Mouse (Mus musculus): ENCODE measurements around the gene Sdr39u1. TPM values are rescaled to one million over a fixed set of nuclear protein-coding genes. Genes with fewer than 3 reads are reported as not detected.

Sdr39u1 gene
- polyA plus RNA-seq, 1 experiment from 2014 or later = 79.1 TPM

DNA sequence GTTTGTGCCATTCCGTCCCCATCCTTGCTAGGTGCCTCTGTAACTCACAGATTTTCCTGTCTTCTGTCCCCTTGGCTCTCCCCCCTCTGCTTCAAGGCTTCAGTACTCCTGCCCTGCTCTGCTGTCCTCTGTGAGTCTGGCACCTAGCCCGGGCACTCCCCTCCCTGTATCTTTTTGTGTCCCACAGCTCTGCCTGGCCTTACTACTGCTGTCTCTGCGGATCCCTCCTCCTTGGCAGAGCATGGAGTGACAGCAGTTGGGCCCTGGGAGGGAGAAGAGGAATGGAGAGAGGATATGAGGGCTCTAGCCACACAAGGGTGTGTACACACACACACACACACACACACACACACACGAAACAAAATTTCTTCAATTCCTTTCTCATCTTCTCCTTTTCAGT is 15.9 kb downstream of the Sdr39u1 start, which contains the start of gene Cbln3:
TSS of gene Cbln3 (minus strand) at position 227 of the 400 bp plus-strand sequence.
- H3K4me1 ChIP-seq = peaks cover 33% of the 10 kb centered on the region
- H3K9me3 ChIP-seq (replicated peaks) = no peaks in the 10 kb centered on the region
- H3K36me3 ChIP-seq = peaks cover 28% of the 10 kb centered on the region
- H3K4me3 ChIP-seq (replicated peaks) = peak within 1 kb of the TSS; percentile 69
- ATAC-seq (ENCODE audit: insufficient number of reproducible peaks, low FRiP score, low TSS enrichment, low read depth) = no peak
- no peaks in the 10 kb centered on the region for H3K27me3 ChIP-seq
- peak within 1 kb of the TSS; percentile 70 for H3K9ac ChIP-seq
- peak within 1 kb of the TSS; percentile 91 for H3K27ac ChIP-seq (replicated peaks)
- H3K4me2 ChIP-seq (replicated peaks) = peak within 1 kb of the TSS; percentile 78
- WGBS = 41% methylated on average over 4 of the region's 4 CpGs

- no peak overlapping the region for H3K9ac ChIP-seq
- peak overlapping the region; percentile 91 for H3K27ac ChIP-seq (replicated peaks)
- 86% methylated on average over 12 of the region's 12 CpGs for WGBS
- ATAC-seq (ENCODE audit: insufficient number of reproducible peaks, low FRiP score, low TSS enrichment, low read depth) = no peak
- H3K9me3 ChIP-seq (replicated peaks) = no peaks in the 10 kb centered on the region
- no peak overlapping the region for H3K4me3 ChIP-seq (replicated peaks)
- H3K36me3 ChIP-seq = peaks cover 23% of the 10 kb centered on the region
- H3K4me2 ChIP-seq (replicated peaks) = no peak overlapping the region
- peaks cover 34% of the 10 kb centered on the region for H3K4me1 ChIP-seq
- no peaks in the 10 kb centered on the region for H3K27me3 ChIP-seq
Measured at GRCm38 (mm10) chr14:55883663-55884062, 16.4 kb downstream of the Sdr39u1 start.

DNA sequence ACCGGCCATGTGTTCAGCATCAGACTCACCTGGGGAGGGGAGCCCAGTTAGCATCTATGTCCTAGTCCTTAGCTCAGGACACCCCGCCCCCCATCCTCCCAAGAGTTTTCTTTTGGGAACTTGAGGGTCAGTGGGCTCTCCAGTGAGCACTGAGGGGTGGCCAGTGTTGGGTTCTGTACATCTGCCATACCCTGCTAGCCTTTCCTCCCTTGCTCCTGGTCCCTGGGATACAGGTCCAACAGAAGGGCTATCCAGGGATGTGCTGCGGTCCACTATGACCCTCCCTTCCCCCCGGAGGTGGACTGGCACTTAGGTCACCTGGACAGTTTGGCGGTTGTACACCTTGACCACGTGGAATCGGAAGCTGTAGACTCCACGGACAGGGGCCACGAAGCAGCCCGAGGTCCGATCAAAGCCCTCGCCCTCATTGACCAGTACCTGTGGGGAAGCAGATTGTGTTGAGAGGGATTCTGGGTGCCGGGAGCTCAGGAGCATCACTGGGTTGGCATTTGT is 16.9 kb downstream of the Sdr39u1 start:
- WGBS = 91% methylated on average over 13 of the region's 13 CpGs
- H3K27me3 ChIP-seq = no peaks in the 10 kb centered on the region
- H3K36me3 ChIP-seq = peaks cover 18% of the 10 kb centered on the region
- peaks cover 35% of the 10 kb centered on the region for H3K4me1 ChIP-seq
- no peak overlapping the region for H3K4me2 ChIP-seq (replicated peaks)
- H3K4me3 ChIP-seq (replicated peaks) = no peak overlapping the region
- no peak for ATAC-seq (ENCODE audit: insufficient number of reproducible peaks, low FRiP score, low TSS enrichment, low read depth)
- no peak overlapping the region for H3K9ac ChIP-seq
- no peaks in the 10 kb centered on the region for H3K9me3 ChIP-seq (replicated peaks)
- no peak overlapping the region for H3K27ac ChIP-seq (replicated peaks)

DNA sequence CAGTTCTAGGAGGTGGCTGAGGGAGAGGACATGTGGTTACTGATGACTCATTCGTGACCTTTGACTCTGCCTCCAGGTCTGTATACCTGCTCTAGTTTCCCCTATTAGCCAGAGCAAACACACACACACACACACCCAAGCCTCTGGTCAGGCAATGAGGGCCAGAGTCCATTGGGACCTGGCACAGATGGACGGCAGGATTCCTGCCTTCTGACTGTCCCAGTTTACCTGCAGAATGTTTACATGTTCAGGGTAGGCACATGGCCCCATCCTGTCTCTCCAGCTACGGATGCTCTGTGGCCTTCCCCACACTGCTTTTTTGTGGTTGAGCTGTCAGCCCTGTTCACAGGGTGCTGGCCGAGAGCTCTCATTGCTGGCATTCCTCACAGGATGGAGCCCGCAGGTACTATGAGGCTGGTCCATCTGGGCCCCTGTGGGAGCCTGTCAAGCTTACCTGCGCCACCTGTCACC is 17.9 kb downstream of the Sdr39u1 start:
- H3K27me3 ChIP-seq = no peaks in the 10 kb centered on the region
- 48% methylated on average over 6 of the region's 6 CpGs for WGBS

GRCm38 (mm10) chr14:55880982-55881381 is 19.1 kb downstream of the Sdr39u1 start:
- no peak overlapping the region for H3K9ac ChIP-seq
- no peaks in the 10 kb centered on the region for H3K9me3 ChIP-seq (replicated peaks)
- no peak overlapping the region for H3K27ac ChIP-seq (replicated peaks)
- ATAC-seq (ENCODE audit: insufficient number of reproducible peaks, low FRiP score, low TSS enrichment, low read depth) = no peak
- 80% methylated on average over 8 of the region's 8 CpGs for WGBS
- no peaks in the 10 kb centered on the region for H3K36me3 ChIP-seq
- H3K27me3 ChIP-seq = no peaks in the 10 kb centered on the region
- no peak overlapping the region for H3K4me2 ChIP-seq (replicated peaks)
- no peak overlapping the region for H3K4me3 ChIP-seq (replicated peaks)
- peaks cover 27% of the 10 kb centered on the region for H3K4me1 ChIP-seq

More for the DNA sequence above, 17.9 kb downstream of the Sdr39u1 start:
- no peaks in the 10 kb centered on the region for H3K9me3 ChIP-seq (replicated peaks)
- H3K4me2 ChIP-seq (replicated peaks) = no peak overlapping the region
- no peak overlapping the region for H3K27ac ChIP-seq (replicated peaks)
- H3K36me3 ChIP-seq = peaks cover 8% of the 10 kb centered on the region
- H3K4me3 ChIP-seq (replicated peaks) = no peak overlapping the region
- no peak for ATAC-seq (ENCODE audit: insufficient number of reproducible peaks, low FRiP score, low TSS enrichment, low read depth)
- H3K9ac ChIP-seq = no peak overlapping the region
- H3K4me1 ChIP-seq = peaks cover 40% of the 10 kb centered on the region

- Histone ChIP-seq H3K36me3 (no peaks in the 10 kb centered on the region), H3K4me3 (replicated peaks) (no peak overlapping the region), H3K9ac (no peak overlapping the region), H3K27me3 (no peaks in the 10 kb centered on the region), H3K4me1 (peaks cover 21% of the 10 kb centered on the region), H3K9me3 (replicated peaks) (no peaks in the 10 kb centered on the region), H3K27ac (replicated peaks) (no peak overlapping the region), H3K4me2 (replicated peaks) (no peak overlapping the region)
- ATAC-seq (ENCODE audit: insufficient number of reproducible peaks, low FRiP score, low TSS enrichment, low read depth) = no peak
- WGBS = 53% methylated on average over 1 of the region's 1 CpGs
Measured at GRCm38 (mm10) chr14:55879623-55880022, 20.5 kb downstream of the Sdr39u1 start.

- Histone ChIP-seq H3K27ac (replicated peaks) (no peak overlapping the region), H3K4me1 (peaks cover 20% of the 10 kb centered on the region), H3K9me3 (replicated peaks) (no peaks in the 10 kb centered on the region), H3K36me3 (no peaks in the 10 kb centered on the region), H3K27me3 (no peaks in the 10 kb centered on the region), H3K4me3 (replicated peaks) (no peak overlapping the region), H3K4me2 (replicated peaks) (no peak overlapping the region; the same call in 1 of the 2 replicates), H3K9ac (no peak overlapping the region)
- WGBS = 26% methylated on average over 7 of the region's 7 CpGs
- ATAC-seq (ENCODE audit: insufficient number of reproducible peaks, low FRiP score, low TSS enrichment, low read depth) = no peak
Measured at GRCm38 (mm10) chr14:55878316-55878940, 21.7 kb downstream of the Sdr39u1 start.

DNA sequence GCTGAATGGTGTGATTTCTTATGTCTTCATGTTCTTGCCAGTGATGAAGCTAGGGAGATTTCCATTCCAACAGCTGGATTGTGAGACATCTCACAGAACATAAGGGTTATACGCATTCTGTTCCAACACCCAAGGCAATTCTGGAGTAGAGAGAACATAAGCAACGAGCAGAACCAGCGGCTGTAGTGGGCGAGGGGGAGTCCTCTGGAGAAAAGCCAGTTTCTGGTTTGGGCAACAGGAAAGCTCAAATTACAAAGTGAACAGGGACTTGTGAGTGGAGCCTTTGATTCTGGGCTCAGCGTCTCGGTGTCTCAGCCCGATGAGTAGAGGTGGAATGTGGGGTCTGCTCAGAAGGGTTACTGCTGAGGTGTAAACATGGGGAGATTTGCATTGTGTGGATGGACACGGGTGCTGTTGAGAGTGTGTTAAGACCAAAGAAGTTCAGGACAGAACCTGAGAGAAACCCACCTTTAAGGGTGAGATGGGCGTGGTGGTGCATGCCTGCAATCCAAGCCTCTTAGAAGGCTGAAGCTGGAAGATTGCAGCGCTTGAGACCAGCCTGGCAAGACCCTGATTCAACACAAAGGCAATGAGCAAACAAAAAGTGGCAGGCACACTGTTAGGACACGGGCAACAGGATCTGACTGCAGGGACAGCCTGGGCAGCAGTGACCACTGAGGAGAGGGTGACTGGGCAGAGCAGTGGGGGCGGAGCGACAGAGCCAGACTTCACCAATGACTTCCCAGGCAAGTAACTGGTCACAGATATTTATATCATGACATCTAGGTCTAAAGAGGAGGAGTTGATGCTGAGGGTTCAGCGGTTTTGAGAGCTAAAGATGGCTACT is 22.4 kb downstream of the Sdr39u1 start:
- Histone ChIP-seq H3K4me3 (replicated peaks) (no peak overlapping the region), H3K9ac (no peak overlapping the region), H3K27me3 (no peaks in the 10 kb centered on the region), H3K27ac (replicated peaks) (no peak overlapping the region), H3K9me3 (replicated peaks) (no peaks in the 10 kb centered on the region), H3K4me2 (replicated peaks) (no peak overlapping the region; the same call in 1 of the 2 replicates), H3K36me3 (peaks cover 4% of the 10 kb centered on the region; the same call in 1 of the 2 replicates), H3K4me1 (peaks cover 23% of the 10 kb centered on the region)
- ATAC-seq (ENCODE audit: insufficient number of reproducible peaks, low FRiP score, low TSS enrichment, low read depth) = no peak
- 10% methylated on average over 14 of the region's 14 CpGs for WGBS

DNA sequence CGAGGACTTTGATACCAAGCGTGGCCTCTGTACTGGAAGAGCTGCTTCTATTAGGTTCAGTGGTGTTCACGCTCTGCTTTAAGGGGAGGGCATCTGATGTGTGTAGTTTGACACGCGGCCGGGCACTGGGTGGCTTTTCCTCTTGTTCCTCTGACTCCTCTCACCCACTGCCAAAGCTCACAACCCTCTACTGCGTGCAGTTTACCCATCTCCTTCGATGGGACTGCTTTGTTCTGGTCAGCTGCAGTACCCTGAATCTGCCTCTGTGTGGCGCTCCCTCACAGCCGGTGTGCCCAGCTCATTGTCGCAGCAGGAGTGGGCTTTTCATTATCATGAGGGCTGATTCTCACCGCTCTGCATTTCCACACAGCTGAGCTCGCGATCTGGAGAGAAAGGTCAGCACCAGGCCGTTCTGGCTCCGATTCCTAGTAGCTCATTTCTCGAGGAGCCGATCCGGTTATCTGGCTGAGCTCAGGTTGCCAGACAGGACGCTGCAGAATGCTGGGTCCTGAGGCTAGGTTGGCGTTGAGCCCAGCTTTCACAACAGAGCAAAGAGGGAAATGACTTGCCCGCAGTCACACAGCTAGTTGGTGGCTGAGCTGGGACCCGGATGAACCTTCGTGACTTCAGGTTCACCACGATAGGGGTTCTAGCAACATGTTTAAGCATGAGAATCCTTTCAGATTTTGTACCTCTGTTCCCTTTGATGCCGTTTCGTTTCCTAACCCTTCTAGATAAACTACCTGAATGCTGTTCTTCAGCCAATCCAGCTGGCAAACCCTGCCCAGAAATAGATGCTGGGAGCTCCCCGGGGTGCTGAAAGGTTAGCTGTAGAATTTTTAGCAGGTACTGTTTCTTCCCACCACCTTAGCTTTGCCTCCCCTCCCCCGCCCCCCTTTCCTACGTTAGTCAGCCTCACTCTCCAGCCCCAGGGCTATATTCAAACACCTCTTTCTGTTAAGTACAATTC is 26.1 kb downstream of the Sdr39u1 start:
- WGBS = 12% methylated on average over 30 of the region's 30 CpGs
- peaks cover 23% of the 10 kb centered on the region for H3K4me1 ChIP-seq
- no peaks in the 10 kb centered on the region for H3K27me3 ChIP-seq
- peak overlapping the region; percentile 13 for H3K4me3 ChIP-seq (replicated peaks)
- ATAC-seq (ENCODE audit: insufficient number of reproducible peaks, low FRiP score, low TSS enrichment, low read depth) = peak; percentile 21; the same call in 1 of the 2 replicates
- peaks cover 39% of the 10 kb centered on the region for H3K36me3 ChIP-seq
- H3K4me2 ChIP-seq (replicated peaks) = peak overlapping the region; percentile 45
- no peak overlapping the region; the same call in 1 of the 2 replicates for H3K27ac ChIP-seq (replicated peaks)
- H3K9ac ChIP-seq = no peak overlapping the region; the same call in 1 of the 2 replicates
- H3K9me3 ChIP-seq (replicated peaks) = no peaks in the 10 kb centered on the region

DNA sequence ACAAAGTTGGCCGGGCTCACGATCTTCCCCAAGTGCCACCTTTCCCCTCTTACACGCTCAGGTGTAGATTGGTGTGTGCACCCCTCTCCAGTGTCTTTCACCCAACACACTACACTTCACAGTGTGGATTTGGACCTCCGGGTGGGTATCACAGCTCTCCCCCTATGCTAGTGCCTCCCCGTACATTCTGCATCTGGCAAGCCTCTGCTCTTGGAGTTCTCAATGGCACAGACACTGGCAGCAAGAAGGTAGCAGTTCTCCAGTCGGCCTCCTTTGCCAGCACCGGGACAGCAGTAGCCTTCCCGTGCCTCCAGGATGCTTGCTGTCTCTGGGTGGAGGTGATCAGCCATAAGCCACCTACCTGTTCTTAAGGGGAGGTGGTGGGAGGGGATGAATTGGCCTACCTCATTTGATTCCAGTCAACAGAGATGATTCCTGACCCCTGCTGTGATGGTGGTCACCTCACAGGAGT is 26.8 kb downstream of the Sdr39u1 start:
- WGBS = 76% methylated on average over 8 of the region's 8 CpGs
- H3K27ac ChIP-seq (replicated peaks) = no peak overlapping the region
- H3K9ac ChIP-seq = no peak overlapping the region
- H3K4me3 ChIP-seq (replicated peaks) = no peak overlapping the region
- no peak for ATAC-seq (ENCODE audit: insufficient number of reproducible peaks, low FRiP score, low TSS enrichment, low read depth)
- peaks cover 21% of the 10 kb centered on the region for H3K4me1 ChIP-seq
- H3K36me3 ChIP-seq = peaks cover 46% of the 10 kb centered on the region
- no peak overlapping the region for H3K4me2 ChIP-seq (replicated peaks)
- H3K9me3 ChIP-seq (replicated peaks) = no peaks in the 10 kb centered on the region
- H3K27me3 ChIP-seq = no peaks in the 10 kb centered on the region
